Mouse (Mus musculus) natural killer cell, adult 2 months (primary cell): ENCODE measurements around the gene Cisd1.
A peak's percentile ranks its signal among the peaks of the same experiment; 100 is the strongest.

ENCODE experiments used
- DNase-seq, 2 experiments: peaks; one replicate each; pipeline ENCODE4 v3.0.0; 2022; ENCODE audit warnings: low spot score in 2 of 2

Cisd1 gene

GRCm38 (mm10) chr10:71326789-71327188 is 18.0 kb downstream of the Cisd1 start:
- DNase-seq: peak; percentile 54 to 63

- DNase-seq: no peak
These were observed 18.6 kb downstream of the Cisd1 start for GRCm38 (mm10) chr10:71326123-71326522.

- no peak for DNase-seq
These were observed 21.1 kb downstream of the Cisd1 start for GRCm38 (mm10) chr10:71323669-71324068.

GRCm38 (mm10) chr10:71316497-71316896 is 28.3 kb downstream of the Cisd1 start:
- no peak for DNase-seq

- no peak for DNase-seq
These were observed 28.7 kb downstream of the Cisd1 start for GRCm38 (mm10) chr10:71316056-71316455.

- DNase-seq: no peak
These were observed 30.2 kb downstream of the Cisd1 start for GRCm38 (mm10) chr10:71314596-71314995.

GRCm38 (mm10) chr10:71310288-71310687 is 34.5 kb downstream of the Cisd1 start:
- no peak for DNase-seq

GRCm38 (mm10) chr10:71308199-71308598 is 36.6 kb downstream of the Cisd1 start:
- peak in 1 of 2 experiments; percentile 30 for DNase-seq

GRCm38 (mm10) chr10:71306759-71307158 is 38.0 kb downstream of the Cisd1 start:
- DNase-seq: no peak

- DNase-seq: peak; percentile 17 to 59
These were observed 38.6 kb downstream of the Cisd1 start for GRCm38 (mm10) chr10:71306190-71306589.

GRCm38 (mm10) chr10:71302490-71302889 is 42.3 kb downstream of the Cisd1 start:
- DNase-seq: peak in 1 of 2 experiments; percentile 24

- DNase-seq: no peak
These were observed 44.6 kb downstream of the Cisd1 start for GRCm38 (mm10) chr10:71300161-71300560.

- DNase-seq: no peak
These were observed 51.5 kb downstream of the Cisd1 start for GRCm38 (mm10) chr10:71293245-71293644.

GRCm38 (mm10) chr10:71292254-71292653 is 52.5 kb downstream of the Cisd1 start:
- DNase-seq: no peak

- DNase-seq: no peak
These were observed 53.0 kb downstream of the Cisd1 start for GRCm38 (mm10) chr10:71291801-71292200.

GRCm38 (mm10) chr10:71291179-71291661 is 53.5 kb downstream of the Cisd1 start:
- peak; percentile 19 to 20 for DNase-seq

GRCm38 (mm10) chr10:71285126-71285580 is 59.6 kb downstream of the Cisd1 start, which contains the start of gene Ube2d1:
TSS of gene Ube2d1 (minus strand) at chr10:71285262.
- DNase-seq: peak; percentile 60 to 67

GRCm38 (mm10) chr10:71284511-71285125 is 60.1 kb downstream of the Cisd1 start:
- no peak for DNase-seq

- DNase-seq: no peak
These were observed 60.6 kb downstream of the Cisd1 start for GRCm38 (mm10) chr10:71284131-71284510.
